Mouse (Mus musculus) kidney, postnatal 0 days (tissue): ENCODE measurements at regions not wholly inside any gene's neighbourhood (a gene's known extent, or its start where the extent isn't known, plus 50 kb on each side); places are given as distances from the start of the nearest gene placed in this dataset.
A peak's percentile ranks its signal among the peaks of the same experiment; 100 is the strongest.

Experiments
- ATAC-seq: fragments of 200-750 bp; cut with Nextera tagmentation; replicated peaks from 2 replicates; pipeline ENCODE4 v1.8.0; 2017; ENCODE audit warnings: low read depth, moderate number of reproducible peaks, moderate TSS enrichment, moderate library complexity; ENCODE audit not compliant: low FRiP score
- DNase-seq: peaks from one replicate; pipeline ENCODE4 v3.0.0-alpha.2; 2016; ENCODE audit warnings: low spot score
- H3K27ac ChIP-seq: fragments of 300-500 bp; sonication (generic); 2 replicates; pipeline ENCODE4 v1.5.1; 2014; ENCODE audit warnings: mild to moderate bottlenecking
- H3K27me3 ChIP-seq: fragments of 300-500 bp; sonication (generic); 2 replicates; pipeline ENCODE4 v1.6.1; 2014; ENCODE audit warnings: low read length, mixed read lengths; ENCODE audit not compliant: insufficient read depth
- H3K36me3 ChIP-seq: fragments of 300-500 bp; sonication (generic); 2 replicates; pipeline ENCODE4 v1.6.1; 2014; ENCODE audit warnings: low read length, mixed read lengths; ENCODE audit not compliant: insufficient read depth
- H3K4me1 ChIP-seq: fragments of 300-500 bp; sonication (generic); replicated peaks from 2 replicates; pipeline ENCODE4 v1.6.1; 2014; ENCODE audit warnings: antibody characterized with exemption, low read length, mixed read lengths; ENCODE audit not compliant: insufficient read depth
- H3K4me2 ChIP-seq: fragments of 300-500 bp; sonication (generic); 2 replicates; pipeline ENCODE4 v1.6.1; 2014; ENCODE audit warnings: mild to moderate bottlenecking, low read length, moderate library complexity, mixed read lengths
- H3K4me3 ChIP-seq: fragments of 300-500 bp; sonication (generic); replicated peaks from 2 replicates; pipeline ENCODE4 v1.5.1; 2014; ENCODE audit warnings: low read depth, low read length
- H3K9ac ChIP-seq: fragments of 300-500 bp; sonication (generic); 2 replicates; pipeline ENCODE4 v1.6.1; 2014; ENCODE audit warnings: low read depth, low read length
- H3K9me3 ChIP-seq: fragments of 300-500 bp; sonication (generic); replicated peaks from 2 replicates; pipeline ENCODE4 v1.6.1; 2016; ENCODE audit warnings: low read length, inconsistent platforms, mixed read lengths
- CTCF ChIP-seq: IDR thresholded peaks from 2 replicates; pipeline ENCODE4 v1.5.1; 2016; ENCODE audit warnings: antibody characterized with exemption, low read depth, mild to moderate bottlenecking, moderate library complexity
- WGBS: fragments of 180-500 bp; shearing (Covaris S2); extraction: QIAGEN DNeasy Blood & Tissue Kit; methylation state at CpG from one replicate; pipeline ENCODE4 v1.1.7; 2014; 5-methylcytosine and 5-hydroxymethylcytosine counted together

DNA sequence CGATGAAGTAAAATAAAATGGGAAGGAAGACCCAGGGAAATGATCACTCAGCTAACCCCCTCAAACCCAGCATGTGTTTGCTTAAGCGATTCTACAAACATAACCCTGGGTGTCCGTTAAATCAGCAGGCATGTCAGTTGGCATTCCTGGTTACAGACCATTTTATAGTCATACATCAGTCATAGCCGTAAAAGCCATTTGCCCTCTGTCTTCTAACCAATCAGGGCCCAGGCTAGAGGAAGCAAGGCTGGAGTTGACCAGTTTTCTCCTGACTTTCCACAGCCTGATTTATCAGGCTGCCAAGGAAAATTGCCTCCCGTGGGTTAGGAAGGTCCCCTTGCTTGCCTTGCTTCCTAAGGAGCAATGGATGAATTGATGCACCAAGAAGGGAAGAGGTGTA, 212.3 kb downstream of the Snx10 start:
- H3K9ac ChIP-seq = no peak overlapping the region
- DNase-seq (peak; percentile 61), ATAC-seq (peak; percentile 49; the same call in 1 of the 2 replicates)
- TF ChIP-seq CTCF = no peak
- WGBS = 24% methylated on average over 5 of the region's 5 CpGs
- H3K4me3 ChIP-seq = no peak overlapping the region
- H3K4me1 ChIP-seq = peaks cover 5% of the 10 kb centered on the region; the same call in 1 of the 2 replicates
- H3K27me3 ChIP-seq = no peaks in the 10 kb centered on the region
- no peak overlapping the region for H3K4me2 ChIP-seq
- H3K27ac ChIP-seq = no peak overlapping the region
- H3K9me3 ChIP-seq = no peaks in the 10 kb centered on the region
- H3K36me3 ChIP-seq = no peaks in the 10 kb centered on the region

DNA sequence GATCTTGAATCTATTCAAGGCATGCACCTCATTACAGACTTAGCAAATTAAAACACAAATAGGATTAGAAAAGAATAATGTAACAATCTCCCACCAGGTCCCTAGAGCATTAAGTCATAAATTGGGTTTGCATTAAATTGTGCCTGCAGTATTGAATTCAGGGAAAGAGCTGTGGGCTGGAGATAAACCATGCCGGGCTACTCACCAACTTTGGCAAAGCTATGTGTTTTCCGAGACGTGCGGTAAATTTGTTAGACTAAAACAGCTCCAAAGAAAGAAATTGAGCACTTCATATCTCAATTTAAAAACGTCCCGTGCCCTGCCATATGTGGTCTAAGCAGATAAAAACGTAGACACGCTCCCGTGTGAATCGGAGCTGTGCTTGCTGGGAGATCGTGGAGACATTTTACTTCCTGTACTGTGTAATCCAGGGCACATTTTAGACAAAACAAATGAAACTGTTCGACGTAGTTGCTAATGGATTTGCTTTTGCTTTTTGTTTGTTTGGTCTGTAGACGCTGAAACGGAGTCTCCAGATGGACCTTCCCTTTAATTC, 219.5 kb downstream of the Snx10 start:
- Histone ChIP-seq H3K4me3 (no peak overlapping the region), H3K9ac (no peak overlapping the region), H3K9me3 (no peaks in the 10 kb centered on the region), H3K4me1 (no peaks in the 10 kb centered on the region), H3K36me3 (no peaks in the 10 kb centered on the region), H3K27ac (no peak overlapping the region), H3K27me3 (no peaks in the 10 kb centered on the region), H3K4me2 (peak overlapping the region; percentile 23)
- TF ChIP-seq CTCF = no peak
- 54% methylated on average over 15 of the region's 15 CpGs for whole genome bisulfite sequencing
- DNase-seq (no peak), ATAC-seq (no peak)

DNA sequence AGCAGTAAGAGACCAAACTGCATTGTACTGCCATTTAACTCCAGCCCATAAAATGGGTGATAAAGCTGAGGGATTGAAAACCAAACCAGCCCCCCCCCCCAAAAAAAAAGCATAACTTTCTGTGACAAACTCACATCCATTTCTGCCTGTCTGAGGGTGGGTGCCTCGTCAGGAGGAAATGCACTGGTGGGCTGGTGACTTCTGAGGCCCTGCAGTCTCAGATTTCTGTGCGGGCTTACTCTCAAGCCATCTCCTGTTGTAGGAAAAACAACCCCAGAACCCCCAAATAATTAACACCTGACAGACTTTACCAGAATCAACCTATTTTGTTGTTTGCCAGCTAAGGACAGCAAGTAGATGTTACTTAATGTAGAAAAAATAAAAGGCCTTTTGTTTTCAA, 220.9 kb downstream of the Snx10 start:
- peak; percentile 58 for DNase-seq
- Histone ChIP-seq H3K9me3 (no peaks in the 10 kb centered on the region), H3K36me3 (no peaks in the 10 kb centered on the region), H3K4me1 (no peaks in the 10 kb centered on the region), H3K4me2 (no peak overlapping the region), H3K9ac (no peak overlapping the region), H3K27me3 (no peaks in the 10 kb centered on the region), H3K4me3 (no peak overlapping the region), H3K27ac (no peak overlapping the region)
- WGBS = 46% methylated on average over 2 of the region's 2 CpGs
- ATAC-seq = no peak
- TF ChIP-seq CTCF = no peak

DNA sequence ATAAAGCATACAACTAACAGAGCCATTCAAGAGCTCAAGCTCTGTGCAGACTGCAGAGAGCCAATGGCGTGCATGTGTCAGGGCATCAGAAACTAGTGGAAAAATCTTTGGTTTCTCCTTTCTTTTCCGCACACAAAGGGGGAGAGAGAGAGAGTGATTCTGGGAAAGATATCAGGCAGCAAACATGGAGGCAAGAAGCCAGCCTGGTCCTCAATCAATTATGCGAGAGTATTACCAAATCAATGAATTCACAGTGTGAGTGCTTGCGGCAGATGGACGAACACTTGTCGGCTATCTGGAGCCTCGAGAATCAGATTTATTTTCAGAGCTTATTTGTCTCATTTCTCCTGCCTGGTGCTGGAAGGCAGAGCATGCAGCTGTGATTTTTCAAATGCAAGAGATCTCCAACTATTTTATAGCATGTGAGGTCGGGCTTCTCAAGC, 230.6 kb downstream of the Snx10 start:
- H3K27me3 ChIP-seq = no peaks in the 10 kb centered on the region
- no peak overlapping the region for H3K4me3 ChIP-seq
- no peaks in the 10 kb centered on the region for H3K4me1 ChIP-seq
- no peak overlapping the region for H3K27ac ChIP-seq
- no peak overlapping the region for H3K9ac ChIP-seq
- no peaks in the 10 kb centered on the region for H3K36me3 ChIP-seq
- H3K4me2 ChIP-seq = no peak overlapping the region
- WGBS = 54% methylated on average over 8 of the region's 8 CpGs
- H3K9me3 ChIP-seq = no peaks in the 10 kb centered on the region
- ATAC-seq = no peak
- DNase-seq = peak; percentile 60
- no peak for TF ChIP-seq CTCF

DNA sequence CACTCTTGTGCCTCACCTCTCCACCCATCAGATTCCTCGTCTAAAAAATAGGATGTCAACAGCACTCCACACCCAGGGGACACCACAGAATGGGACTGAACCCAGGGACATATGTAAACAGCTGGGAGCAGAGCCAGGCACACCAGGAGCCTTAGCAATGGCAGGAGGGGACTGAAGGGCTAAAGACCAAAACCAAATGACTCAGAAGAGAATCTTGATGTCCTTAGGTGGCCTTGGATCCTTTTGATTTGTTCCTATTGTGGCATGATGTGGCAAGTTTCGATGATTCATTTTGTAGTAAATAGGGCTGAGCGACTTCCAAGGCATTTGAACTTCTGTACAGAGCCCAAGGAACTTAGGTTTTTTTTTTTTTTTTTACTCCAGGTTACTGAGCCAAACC, 233.4 kb downstream of the Snx10 start:
- H3K4me3 ChIP-seq = no peak overlapping the region

DNA sequence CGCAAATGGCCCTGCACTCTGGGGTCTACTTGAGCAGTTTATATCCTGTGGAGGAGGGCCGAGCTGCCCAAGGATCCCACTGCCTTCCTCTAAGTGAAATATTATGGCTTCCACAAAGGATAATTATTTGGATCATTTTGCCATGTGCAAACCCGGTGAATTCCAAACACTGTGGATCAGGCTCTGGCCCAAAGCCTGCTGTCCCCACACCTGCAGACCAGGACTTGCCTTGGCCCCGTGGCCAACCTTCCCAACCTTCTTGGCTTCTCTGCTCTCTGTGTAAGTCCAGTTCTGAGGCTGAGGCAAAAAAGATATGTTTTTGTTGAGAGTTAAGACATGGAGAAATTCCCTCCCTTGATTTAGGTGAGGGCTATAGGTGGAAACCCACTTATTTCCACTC, 234.0 kb downstream of the Snx10 start:
- H3K4me2 ChIP-seq = no peak overlapping the region
- no peak for TF ChIP-seq CTCF
- H3K4me3 ChIP-seq = no peak overlapping the region
- 61% methylated on average over 4 of the region's 4 CpGs for WGBS
- H3K36me3 ChIP-seq = no peaks in the 10 kb centered on the region
- DNase-seq (no peak), ATAC-seq (no peak)
- H3K9ac ChIP-seq = no peak overlapping the region
- no peaks in the 10 kb centered on the region for H3K4me1 ChIP-seq
- no peaks in the 10 kb centered on the region for H3K9me3 ChIP-seq
- no peaks in the 10 kb centered on the region for H3K27me3 ChIP-seq
- H3K27ac ChIP-seq = no peak overlapping the region

More for the DNA sequence above, 233.4 kb downstream of the Snx10 start:
- Histone ChIP-seq H3K9me3 (no peaks in the 10 kb centered on the region), H3K4me1 (no peaks in the 10 kb centered on the region), H3K36me3 (no peaks in the 10 kb centered on the region), H3K27ac (no peak overlapping the region), H3K27me3 (no peaks in the 10 kb centered on the region), H3K9ac (no peak overlapping the region), H3K4me2 (no peak overlapping the region)
- ATAC-seq (no peak), DNase-seq (no peak)
- no peak for TF ChIP-seq CTCF
- WGBS = 67% methylated on average over 3 of the region's 3 CpGs

DNA sequence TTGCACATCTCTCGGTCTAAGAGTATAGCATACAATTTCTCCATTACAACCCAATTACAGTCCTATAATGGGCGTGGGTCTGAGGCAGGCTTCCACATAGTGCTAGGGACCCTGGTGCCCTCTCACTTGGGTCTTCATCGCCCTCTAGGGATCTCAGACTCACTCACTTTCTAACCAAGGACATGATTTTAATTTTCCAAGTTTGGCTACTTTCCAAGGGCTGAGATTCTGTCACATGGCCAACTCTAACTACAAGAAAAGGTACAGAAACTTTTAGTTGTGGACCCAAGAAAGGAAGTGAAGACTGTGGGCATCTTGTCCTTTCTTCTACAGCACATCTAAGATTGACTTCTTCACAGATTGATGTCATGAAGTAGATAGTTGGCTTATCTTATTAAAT, 235.1 kb downstream of the Snx10 start:
- WGBS = 87% methylated on average over 3 of the region's 3 CpGs
- Histone ChIP-seq H3K27ac (no peak overlapping the region), H3K9ac (no peak overlapping the region), H3K4me2 (no peak overlapping the region), H3K4me1 (no peaks in the 10 kb centered on the region), H3K4me3 (no peak overlapping the region), H3K9me3 (no peaks in the 10 kb centered on the region), H3K27me3 (no peaks in the 10 kb centered on the region), H3K36me3 (no peaks in the 10 kb centered on the region)
- ATAC-seq = no peak
- no peak for DNase-seq
- peak; percentile 14; the same call in 1 of the 2 replicates for TF ChIP-seq CTCF
